Mouse (Mus musculus) liver, adult 2 months (tissue): ENCODE measurements at regions not wholly inside any gene's neighbourhood (a gene's known extent, or its start where the extent isn't known, plus 50 kb on each side); places are given as distances from the start of the nearest gene placed in this dataset.

ENCODE experiments used
- DNase-seq: peaks from one replicate; pipeline ENCODE4 v3.0.0-alpha.2; 2011; ENCODE audit warnings: low read depth, low spot score; ENCODE audit errors: extremely low read depth
- H3K27ac ChIP-seq: fragments of 200-500 bp; replicated peaks from 2 replicates; pipeline ENCODE4 v1.5.1; 2012; ENCODE audit warnings: low read depth, mild to moderate bottlenecking, control low read depth, inconsistent platforms, low read length; ENCODE audit not compliant: insufficient read depth
- H3K27me3 ChIP-seq: fragments of 200-500 bp; 2 replicates; pipeline ENCODE4 v1.6.1; 2012; ENCODE audit warnings: mild to moderate bottlenecking, moderate library complexity, low read length, inconsistent platforms; ENCODE audit not compliant: control insufficient read depth, insufficient read depth
- H3K36me3 ChIP-seq: fragments of 200-500 bp; 2 replicates; pipeline ENCODE4 v1.6.1; 2012; ENCODE audit warnings: low read length, inconsistent platforms; ENCODE audit not compliant: control insufficient read depth, insufficient read depth
- H3K4me1 ChIP-seq: fragments of 200-500 bp; 2 replicates; pipeline ENCODE4 v1.6.1; 2011; ENCODE audit warnings: low read length; ENCODE audit not compliant: control insufficient read depth, insufficient read depth
- H3K4me3 ChIP-seq: fragments of 200-500 bp; 2 replicates; pipeline ENCODE4 v1.5.1; 2011; ENCODE audit warnings: low read depth, mild to moderate bottlenecking, control low read depth, low read length, moderate library complexity; ENCODE audit not compliant: insufficient read depth
- H3K79me2 ChIP-seq: fragments of 200-500 bp; 2 replicates; pipeline ENCODE4 v1.6.1; 2012; ENCODE audit warnings: inconsistent platforms, mild to moderate bottlenecking, low read length, moderate library complexity; ENCODE audit not compliant: control insufficient read depth, insufficient read depth
- H3K9ac ChIP-seq: fragments of 200-500 bp; 2 replicates; pipeline ENCODE4 v1.6.1; 2012; ENCODE audit warnings: low read depth, mild to moderate bottlenecking, control low read depth, inconsistent platforms, low read length
- CTCF ChIP-seq: fragments of 200-500 bp; IDR thresholded peaks from 2 replicates; pipeline ENCODE4 v1.5.1; 2011; ENCODE audit warnings: low read depth, low read length, control low read depth
- POLR2A ChIP-seq: fragments of 200-500 bp; IDR thresholded peaks from 2 replicates; pipeline ENCODE4 v1.6.1; 2011; ENCODE audit warnings: low read length, control low read depth; ENCODE audit not compliant: insufficient read depth; ENCODE audit errors: extremely low read depth
- WGBS: fragments of 180-500 bp; shearing (Covaris S2); methylation state at CpG from one replicate; pipeline ENCODE4 v1.1.7; 2018; 5-methylcytosine and 5-hydroxymethylcytosine counted together

DNA sequence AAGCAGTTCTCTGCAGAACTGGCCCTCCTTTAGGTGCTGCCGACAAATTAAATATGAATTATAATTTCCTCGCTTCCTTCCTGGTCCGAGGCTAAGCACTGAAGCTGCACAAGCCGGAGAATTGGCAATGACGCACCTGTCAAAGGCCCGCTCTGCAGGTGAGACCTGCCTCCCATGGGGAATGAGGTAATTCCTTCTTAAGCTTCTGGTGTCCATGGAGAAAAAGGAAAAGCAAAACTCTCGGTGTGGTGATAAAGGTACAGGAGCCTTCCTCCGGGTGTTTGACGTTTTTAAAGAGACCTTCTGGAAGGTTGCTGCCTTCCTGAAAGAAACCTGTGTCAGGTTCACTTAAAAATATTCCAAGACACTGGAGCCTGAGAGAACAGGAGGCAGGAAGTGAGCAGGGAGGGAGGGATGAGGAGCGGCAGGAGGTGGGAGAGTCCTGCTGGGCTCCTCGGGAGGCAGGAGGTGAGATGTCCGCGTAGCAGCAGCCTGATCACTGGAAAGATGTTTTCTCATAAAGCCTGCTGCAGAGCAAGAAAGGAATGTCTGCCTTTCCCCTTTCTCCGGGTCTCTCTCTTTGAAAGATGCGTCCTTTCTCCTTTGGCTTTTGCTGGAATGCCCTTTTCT is 114.9 kb downstream of the Zfp706 start:
- DNase-seq: no peak
- H3K9ac ChIP-seq: no peak overlapping the region
- H3K36me3 ChIP-seq: no peaks in the 10 kb centered on the region
- no peak overlapping the region for H3K27ac ChIP-seq
- no peaks in the 10 kb centered on the region for H3K27me3 ChIP-seq
- H3K79me2 ChIP-seq: no peaks in the 10 kb centered on the region
- TF ChIP-seq CTCF (no peak), POLR2A (no peak)
- no peak overlapping the region for H3K4me3 ChIP-seq
- no peaks in the 10 kb centered on the region for H3K4me1 ChIP-seq
- WGBS: 64% methylated on average over 15 of the region's 15 CpGs

DNA sequence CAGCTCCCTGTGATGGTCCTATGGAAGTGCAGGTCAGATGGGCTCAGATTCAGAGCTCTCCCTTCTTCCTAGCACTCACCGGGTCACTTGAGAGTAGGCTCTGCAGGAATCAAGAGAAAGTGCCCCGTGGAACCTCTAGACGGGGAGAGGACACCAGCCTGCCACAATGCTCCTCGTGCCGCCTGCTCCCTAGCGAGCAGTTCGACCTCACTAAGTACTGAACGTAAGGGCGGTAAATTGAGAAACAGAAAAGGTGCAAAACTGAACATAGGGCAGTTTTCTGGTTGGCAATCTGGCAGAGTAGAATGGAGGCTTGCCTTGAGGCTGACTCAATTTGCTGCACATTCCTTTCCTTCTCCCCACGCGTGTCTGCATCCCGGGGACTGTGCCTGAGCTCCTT is 115.7 kb downstream of the Zfp706 start:
- Histone ChIP-seq H3K4me1 (no peaks in the 10 kb centered on the region), H3K27ac (no peak overlapping the region)

DNA sequence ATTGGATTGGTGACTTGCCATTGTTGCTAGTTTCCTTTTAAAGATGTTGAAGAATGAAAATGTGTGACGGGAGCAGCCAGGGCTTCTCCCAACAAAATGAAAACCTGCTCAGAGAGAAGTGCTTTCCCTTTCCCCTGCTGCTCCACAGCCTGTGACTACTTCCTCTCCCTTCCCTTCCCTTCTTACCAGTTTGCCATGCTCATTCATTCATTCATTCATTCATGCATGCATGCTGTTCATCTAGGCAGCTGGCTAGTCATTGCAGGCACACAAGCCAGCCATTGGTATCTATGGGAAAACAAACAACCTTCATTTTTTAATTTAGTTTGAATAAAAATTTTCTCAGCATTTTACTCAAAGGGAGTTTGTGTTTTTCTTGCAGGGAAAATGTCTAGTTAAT is 116.3 kb downstream of the Zfp706 start:
- H3K27me3 ChIP-seq: no peaks in the 10 kb centered on the region
- no peaks in the 10 kb centered on the region for H3K4me1 ChIP-seq
- H3K27ac ChIP-seq: no peak overlapping the region
- H3K9ac ChIP-seq: no peak overlapping the region
- H3K79me2 ChIP-seq: no peaks in the 10 kb centered on the region
- no peak for DNase-seq
- H3K4me3 ChIP-seq: no peak overlapping the region
- 78% methylated on average over 1 of the region's 1 CpGs for WGBS
- TF ChIP-seq POLR2A (no peak), CTCF (no peak)
- H3K36me3 ChIP-seq: no peaks in the 10 kb centered on the region

More for the DNA sequence above, 115.7 kb downstream of the Zfp706 start:
- Histone ChIP-seq H3K9ac (no peak overlapping the region), H3K27me3 (no peaks in the 10 kb centered on the region), H3K36me3 (no peaks in the 10 kb centered on the region), H3K79me2 (no peaks in the 10 kb centered on the region), H3K4me3 (no peak overlapping the region)
- DNase-seq: no peak
- 68% methylated on average over 12 of the region's 12 CpGs for whole genome bisulfite sequencing
- TF ChIP-seq CTCF (no peak), POLR2A (no peak)

DNA sequence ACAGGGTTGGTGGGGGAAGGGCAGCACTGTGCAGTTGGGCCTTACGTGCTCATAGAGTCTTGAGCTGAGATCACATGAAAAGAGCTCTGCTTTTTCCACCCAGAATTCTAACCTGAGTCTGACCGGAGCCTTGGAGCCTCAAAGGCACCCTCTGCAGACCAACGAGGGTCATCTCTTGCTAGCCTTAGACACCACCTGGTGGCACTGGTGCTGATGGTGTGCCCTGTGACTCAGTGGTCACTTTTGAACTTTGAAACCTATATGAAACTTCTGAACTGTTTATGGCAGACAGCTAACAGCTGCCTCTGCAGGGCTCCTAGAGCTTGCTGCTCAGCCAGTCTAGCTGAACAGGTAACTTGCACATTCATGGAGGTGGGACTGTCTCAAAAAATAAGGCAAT is 118.5 kb downstream of the Zfp706 start:
- no peak overlapping the region for H3K4me3 ChIP-seq
- DNase-seq: no peak
- H3K9ac ChIP-seq: no peak overlapping the region
- TF ChIP-seq CTCF: no peak
- TF ChIP-seq POLR2A: no peak
- H3K27me3 ChIP-seq: no peaks in the 10 kb centered on the region
- H3K4me1 ChIP-seq: 0 out of 2 replicates have a peak, but pooled peaks cover 2% of the 10 kb centered on the region
- no peaks in the 10 kb centered on the region for H3K79me2 ChIP-seq
- H3K27ac ChIP-seq: no peak overlapping the region
- WGBS: 87% methylated on average over 3 of the region's 3 CpGs
- no peaks in the 10 kb centered on the region for H3K36me3 ChIP-seq

DNA sequence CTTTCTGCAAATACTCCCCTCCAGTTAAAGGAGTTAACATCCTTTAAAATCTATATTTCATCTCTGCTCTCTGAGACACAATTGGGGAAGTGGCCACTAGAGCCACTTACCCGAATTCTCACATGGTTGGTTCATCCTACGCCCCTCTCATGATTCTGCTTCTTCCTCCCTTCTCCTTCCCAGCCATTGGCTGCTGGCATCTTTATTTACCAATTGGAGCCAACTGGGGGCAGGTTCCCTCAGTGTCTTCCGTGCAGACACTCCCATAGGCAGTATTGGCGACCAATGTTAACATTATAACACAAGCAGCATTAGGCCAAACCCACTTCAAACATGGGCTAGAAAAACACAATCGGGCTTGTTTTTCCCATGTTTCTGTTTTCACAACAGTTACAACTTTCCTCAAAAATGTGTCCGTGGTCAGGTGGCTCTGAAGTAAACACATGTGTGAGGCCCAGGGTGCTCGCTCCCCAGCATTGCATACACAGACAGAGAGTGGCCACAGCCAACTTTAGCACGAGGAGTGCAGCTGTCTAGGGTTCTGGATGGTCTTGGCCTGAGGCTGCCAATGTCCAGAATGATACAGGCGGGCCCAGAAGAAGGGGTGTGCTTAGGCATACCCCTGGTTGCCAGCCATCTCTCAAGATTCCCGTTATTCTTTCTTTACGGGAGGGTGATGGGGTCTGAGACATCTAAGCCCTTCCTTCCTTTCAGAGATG is 119.1 kb downstream of the Zfp706 start:
- Histone ChIP-seq H3K27me3 (no peaks in the 10 kb centered on the region), H3K4me3 (no peak overlapping the region), H3K79me2 (no peaks in the 10 kb centered on the region), H3K9ac (no peak overlapping the region), H3K36me3 (no peaks in the 10 kb centered on the region), H3K4me1 (0 out of 2 replicates have a peak, but pooled peaks cover 2% of the 10 kb centered on the region), H3K27ac (no peak overlapping the region)
- TF ChIP-seq POLR2A: no peak
- TF ChIP-seq CTCF: no peak
- no peak for DNase-seq
- WGBS: 86% methylated on average over 11 of the region's 11 CpGs
